Mouse (Mus musculus) megakaryocyte, embryonic 14.5 days (primary cell): ENCODE data around the gene Panx1.

Experiments used
- FLI1 ChIP-seq: IDR thresholded peaks from 2 replicates; pipeline ENCODE4 v1.6.1; 2012; ENCODE audit warnings: low read length, inconsistent platforms, mixed read lengths
- GATA1 ChIP-seq: IDR thresholded peaks from 3 replicates; pipeline ENCODE4 v1.6.1; 2012; ENCODE audit warnings: mixed read lengths, low read length, inconsistent platforms, borderline replicate concordance

DNA sequence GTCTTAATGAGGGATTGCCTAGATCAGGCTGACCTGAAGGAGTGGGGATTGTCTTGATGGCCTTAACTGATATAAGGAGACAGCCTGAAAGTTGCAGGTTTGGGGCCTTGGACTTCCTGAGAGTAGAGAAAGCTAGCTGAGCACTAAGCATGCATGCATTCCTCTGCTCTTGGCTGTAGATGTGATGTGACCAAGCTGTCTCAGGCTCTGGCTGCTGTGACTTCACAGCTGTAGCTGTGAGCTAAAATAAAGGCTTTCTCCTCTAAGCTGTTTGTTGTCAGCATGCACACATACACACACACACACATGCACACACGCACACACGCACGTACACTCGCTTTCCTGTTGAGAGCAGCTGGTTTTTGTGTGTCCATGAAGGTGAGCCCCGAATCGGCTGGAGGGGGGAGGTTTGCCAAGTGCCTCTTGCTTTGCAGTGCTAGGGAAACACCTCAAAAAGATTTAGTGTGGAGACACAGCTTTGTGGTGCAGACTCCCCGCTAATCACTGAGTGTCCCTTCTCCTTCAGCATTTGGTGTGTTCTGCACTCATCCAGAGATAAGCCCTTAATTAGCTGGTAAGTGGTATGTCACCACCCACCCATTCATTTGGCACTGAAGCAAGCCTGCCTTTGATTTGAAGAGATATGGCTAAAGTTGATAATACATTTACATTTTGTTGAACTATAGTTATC lies 22.9 kb upstream of the Panx1 start:
- TF ChIP-seq GATA1 (no peak), FLI1 (no peak)
